Comparison of ENCODE assay signal across 8 mouse cellular contexts in the genomic region with DNA sequence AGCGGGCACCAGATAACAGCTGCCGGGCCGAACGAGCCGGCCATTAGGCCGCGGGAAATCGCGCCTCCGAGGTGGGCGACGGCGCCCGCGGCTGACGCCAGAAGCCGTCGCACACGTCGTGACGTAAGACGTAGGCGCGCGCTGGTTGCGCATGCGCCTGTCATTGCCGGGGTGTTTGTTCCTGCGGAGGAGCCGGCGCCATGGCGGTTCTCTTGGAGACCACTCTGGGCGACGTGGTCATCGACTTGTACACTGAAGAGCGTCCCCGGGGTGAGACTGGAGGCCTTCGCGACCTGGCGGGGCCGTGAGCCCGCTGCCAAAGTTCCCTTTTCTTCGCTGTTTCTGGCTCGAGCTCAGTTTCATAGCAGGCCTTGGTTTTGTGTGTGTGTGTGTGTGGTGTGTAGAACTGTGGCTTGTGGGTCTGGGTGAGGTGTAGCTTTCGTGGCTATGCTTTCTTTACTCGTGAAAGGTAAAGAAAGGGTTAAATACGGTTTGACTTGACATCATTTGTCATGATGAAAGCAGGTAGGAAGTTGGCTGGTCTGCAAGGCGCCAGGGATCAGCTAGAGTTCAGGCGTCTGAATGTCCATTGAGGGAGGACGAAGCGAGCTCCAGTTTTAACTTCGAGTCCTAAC. TPM values are rescaled to one million over a fixed set of nuclear protein-coding genes. Genes with fewer than 3 reads are reported as not detected.
DNase-seq lines count a peak whose midpoint lies in the region; ATAC-seq lines count a peak whose summit lies in the region.

Gene Ginm1, minus strand, starts transcription at position 74 of the 635 bp plus-strand sequence.
Gene Ppil4, plus strand, starts transcription at position 141 of the 635 bp plus-strand sequence.

- H3K27ac ChIP-seq in hindbrain, embryonic 12.5 days: peak within 1 kb of the TSS; percentile 72

- no peaks in the 10 kb centered on the region for H3K9me3 ChIP-seq in hindbrain, embryonic 12.5 days (replicated peaks)

- H3K4me2 ChIP-seq in hindbrain, embryonic 12.5 days (replicated peaks): peak within 1 kb of the TSS; percentile 69

- peaks cover 32% of the 10 kb centered on the region for H3K36me3 ChIP-seq in hindbrain, embryonic 12.5 days

- no peaks in the 10 kb centered on the region for H3K27me3 ChIP-seq in hindbrain, embryonic 12.5 days

- H3K4me3 ChIP-seq in hindbrain, embryonic 12.5 days: peak within 1 kb of the TSS; percentile 78

- H3K9ac ChIP-seq in hindbrain, embryonic 12.5 days: peak within 1 kb of the TSS; percentile 79

- under 1% methylated on average over 52 of the region's 52 CpGs for WGBS in hindbrain, embryonic 12.5 days

- peak; percentile 93 for ATAC-seq in hindbrain, embryonic 12.5 days (ENCODE audit: low FRiP score)

- H3K4me1 ChIP-seq in hindbrain, embryonic 12.5 days: peaks cover 14% of the 10 kb centered on the region

- peak; percentile 99 for DNase-seq in MN1 (ENCODE audit: low spot score)
- peak; percentile 88 for DNase-seq in cerebellum, adult 9-10 months
- peak; percentile 72 to 91 for DNase-seq in frontal cortex, adult 2 months (ENCODE audit: extremely low spot score in 1 of 2, low spot score in 1 of 2)
- peak; percentile 89 to 92 for DNase-seq in layer of hippocampus, postnatal 14 days (ENCODE audit: low spot score in 2 of 2)
- DNase-seq in lung, postnatal 14 days: peak; percentile 92
- DNase-seq in retina, adult 2 months (ENCODE audit: low read depth, low spot score): peak; percentile 87
- peak; percentile 86 to 88 for DNase-seq in thymus, postnatal 36 days

RNA-seq across cellular contexts. Expression of gene Ginm1, which starts in this region (rescaled TPM):
- polyA plus RNA-seq in frontal cortex, adult 2 months (2012; rRNA removed): 28.7 and 32.4 TPM in 2 replicates
- polyA plus RNA-seq in hindbrain, embryonic 12.5 days (2016; fragmentation: Nextera tagmentation; extraction: Ambion mirVana): 61.2 and 61.3 TPM in 2 replicates
- 10 to 100 TPM; 22.5 to 25.0 TPM for total RNA-seq in layer of hippocampus, postnatal 14 days (2021)

RNA-seq across cellular contexts. Expression of gene Ppil4, which starts in this region (rescaled TPM):
- polyA plus RNA-seq in frontal cortex, adult 2 months (2012; rRNA removed): 24.8 and 27.9 TPM in 2 replicates
- polyA plus RNA-seq in hindbrain, embryonic 12.5 days (2016; fragmentation: Nextera tagmentation; extraction: Ambion mirVana): 47.7 and 51.7 TPM in 2 replicates
- total RNA-seq in layer of hippocampus, postnatal 14 days (2021): 10 to 100 TPM; 32.7 to 35.4 TPM

Comparison
In these comparisons a context has a peak if more than half of its experiments do, and no peak if none do; other contexts are left out.
1. Peak in every context shown above with its lines: DNase-seq, ATAC-seq, H3K4me3 ChIP-seq and H3K27ac ChIP-seq.